Mouse (Mus musculus): ENCODE results near the gene Zfp354a. TPM values are rescaled to one million over a fixed set of nuclear protein-coding genes. Genes with fewer than 3 reads are reported as not detected.
A peak's percentile ranks its signal among the peaks of the same experiment; 100 is the strongest.

The Zfp354a gene
- polyA plus RNA-seq, 1 experiment from 2014 or later, result 7.8 TPM

DNA sequence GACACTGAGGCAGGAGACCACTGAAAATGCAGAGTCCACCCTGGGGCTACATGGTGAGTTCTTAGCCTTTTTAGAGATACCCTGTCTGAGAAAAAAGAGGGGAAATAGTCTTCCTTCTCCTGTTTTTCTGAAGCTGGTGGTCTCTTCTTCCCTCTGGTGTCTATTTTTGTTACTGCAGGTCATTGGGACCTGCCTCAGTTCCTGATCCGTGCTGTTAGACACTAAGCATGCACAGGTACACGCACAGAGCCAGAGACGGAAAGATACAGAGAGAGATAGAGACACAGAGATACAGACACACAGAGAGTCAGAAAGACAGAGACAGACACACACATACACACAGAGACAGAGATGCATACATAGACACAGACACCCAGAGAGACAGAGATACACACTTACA is 5.8 kb upstream of the Zfp354a start:
- WGBS, result 50% methylated on average over 3 of the region's 3 CpGs
- Histone ChIP-seq H3K36me3 (no peaks in the 10 kb centered on the region), H3K4me1 (no peaks in the 10 kb centered on the region), H3K27ac (no peak overlapping the region), H3K27me3 (no peaks in the 10 kb centered on the region), H3K9ac (no peak overlapping the region), H3K4me2 (no peak overlapping the region), H3K4me3 (no peak overlapping the region), H3K9me3 (no peaks in the 10 kb centered on the region)
- no peak for ATAC-seq (ENCODE audit: borderline replicate concordance, extremely low read depth, low FRiP score, low TSS enrichment)

GRCm38 (mm10) chr11:51059640-51060039 is 583 bp downstream of the Zfp354a start:
- peak overlapping the region; percentile 86 for H3K4me2 ChIP-seq
- peak overlapping the region; percentile 74 for H3K4me3 ChIP-seq
- peaks cover 4% of the 10 kb centered on the region; the same call in 1 of the 2 replicates for H3K36me3 ChIP-seq
- H3K4me1 ChIP-seq, result peaks cover 6% of the 10 kb centered on the region; the same call in 1 of the 2 replicates
- no peaks in the 10 kb centered on the region for H3K27me3 ChIP-seq
- H3K27ac ChIP-seq, result peak overlapping the region; percentile 16; the same call in 1 of the 2 replicates
- peak overlapping the region; percentile 64 for H3K9ac ChIP-seq
- no peaks in the 10 kb centered on the region for H3K9me3 ChIP-seq
- WGBS, result 11% methylated on average over 14 of the region's 14 CpGs
- peak; percentile 24 for ATAC-seq (ENCODE audit: borderline replicate concordance, extremely low read depth, low FRiP score, low TSS enrichment)

DNA sequence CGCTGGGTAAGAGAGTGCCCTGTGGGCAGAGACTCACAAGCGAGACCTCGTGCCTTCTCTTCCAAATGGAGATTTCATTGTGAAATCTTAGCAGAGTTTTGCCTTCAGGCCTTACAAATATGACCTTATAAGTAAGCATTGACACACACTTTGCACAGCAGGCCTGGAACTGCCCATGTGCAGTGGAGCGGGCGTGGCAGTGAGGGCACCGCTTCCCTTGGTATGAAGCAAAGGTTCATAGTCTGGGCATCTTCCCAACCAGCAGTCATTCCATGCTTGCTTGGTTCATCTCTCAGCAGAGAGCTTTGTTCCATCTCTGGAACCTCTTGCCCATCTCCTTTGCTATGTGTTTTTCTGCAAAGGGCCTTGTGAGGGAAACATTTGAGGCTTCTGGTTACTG is 1.9 kb downstream of the Zfp354a start:
- Histone ChIP-seq H3K4me3 (no peak overlapping the region), H3K27me3 (no peaks in the 10 kb centered on the region), H3K36me3 (peaks cover 4% of the 10 kb centered on the region; the same call in 1 of the 2 replicates), H3K27ac (no peak overlapping the region), H3K4me1 (peaks cover 6% of the 10 kb centered on the region; the same call in 1 of the 2 replicates), H3K9me3 (no peaks in the 10 kb centered on the region), H3K4me2 (no peak overlapping the region), H3K9ac (no peak overlapping the region)
- 96% methylated on average over 6 of the region's 6 CpGs for WGBS
- no peak for ATAC-seq (ENCODE audit: borderline replicate concordance, extremely low read depth, low FRiP score, low TSS enrichment)

GRCm38 (mm10) chr11:51063276-51063675 is 4.2 kb downstream of the Zfp354a start:
- H3K4me3 ChIP-seq, result no peak overlapping the region
- peaks cover 6% of the 10 kb centered on the region; the same call in 1 of the 2 replicates for H3K4me1 ChIP-seq
- H3K9me3 ChIP-seq, result no peaks in the 10 kb centered on the region
- H3K36me3 ChIP-seq, result peaks cover 7% of the 10 kb centered on the region; the same call in 1 of the 2 replicates
- no peak; the same call in 1 of the 2 replicates for ATAC-seq (ENCODE audit: borderline replicate concordance, extremely low read depth, low FRiP score, low TSS enrichment)
- H3K27ac ChIP-seq, result no peak overlapping the region
- 43% methylated on average over 7 of the region's 7 CpGs for WGBS
- H3K9ac ChIP-seq, result no peak overlapping the region
- no peaks in the 10 kb centered on the region for H3K27me3 ChIP-seq
- no peak overlapping the region for H3K4me2 ChIP-seq

DNA sequence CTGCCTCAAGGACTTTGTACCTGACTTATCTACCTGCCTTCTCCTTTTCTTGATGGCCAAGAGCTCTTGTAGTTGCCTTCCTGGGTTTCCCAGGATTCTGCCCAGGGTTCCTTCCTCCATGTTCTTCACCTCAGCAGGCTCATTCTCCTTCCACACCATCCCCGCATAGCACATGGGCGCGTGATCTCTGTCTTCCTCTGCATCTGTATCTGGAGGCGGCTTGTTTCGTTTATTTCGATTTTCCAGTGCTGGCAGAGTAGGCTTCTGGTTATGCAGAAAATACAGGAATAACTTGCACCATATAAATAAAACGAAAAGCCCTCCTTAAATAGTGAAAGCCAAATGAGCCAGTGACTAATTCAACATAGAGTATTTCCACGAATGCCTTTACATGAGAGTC is 4.8 kb downstream of the Zfp354a start:
- H3K27me3 ChIP-seq, result no peaks in the 10 kb centered on the region
- no peak for ATAC-seq (ENCODE audit: borderline replicate concordance, extremely low read depth, low FRiP score, low TSS enrichment)
- no peak overlapping the region for H3K27ac ChIP-seq
- H3K36me3 ChIP-seq, result peaks cover 13% of the 10 kb centered on the region; the same call in 1 of the 2 replicates
- no peak overlapping the region for H3K4me3 ChIP-seq
- H3K9me3 ChIP-seq, result no peaks in the 10 kb centered on the region
- 95% methylated on average over 8 of the region's 8 CpGs for WGBS
- H3K4me2 ChIP-seq, result no peak overlapping the region
- peaks cover 6% of the 10 kb centered on the region; the same call in 1 of the 2 replicates for H3K4me1 ChIP-seq
- H3K9ac ChIP-seq, result no peak overlapping the region

- 39% methylated on average over 7 of the region's 7 CpGs for WGBS
- H3K9me3 ChIP-seq, result no peaks in the 10 kb centered on the region
These were observed 25.5 kb downstream of the Zfp354a start for GRCm38 (mm10) chr11:51084527-51084926.

GRCm38 (mm10) chr11:51085269-51085668 is 26.2 kb downstream of the Zfp354a start:
- WGBS, result 40% methylated on average over 13 of the region's 13 CpGs

More at GRCm38 (mm10) chr11:51084527-51084926, 25.5 kb downstream of the Zfp354a start:
- Histone ChIP-seq H3K36me3 (no peaks in the 10 kb centered on the region), H3K4me1 (no peaks in the 10 kb centered on the region), H3K9ac (no peak overlapping the region), H3K27ac (no peak overlapping the region), H3K27me3 (no peaks in the 10 kb centered on the region; the same call in 1 of the 2 replicates), H3K4me2 (no peak overlapping the region), H3K4me3 (no peak overlapping the region)
- ATAC-seq (ENCODE audit: borderline replicate concordance, extremely low read depth, low FRiP score, low TSS enrichment), result no peak

GRCm38 (mm10) chr11:51107261-51107660 is 48.2 kb downstream of the Zfp354a start:
- Histone ChIP-seq H3K36me3 (no peaks in the 10 kb centered on the region), H3K27me3 (no peaks in the 10 kb centered on the region), H3K9ac (no peak overlapping the region), H3K4me2 (no peak overlapping the region), H3K4me1 (no peaks in the 10 kb centered on the region), H3K27ac (no peak overlapping the region), H3K4me3 (no peak overlapping the region), H3K9me3 (no peaks in the 10 kb centered on the region)
- WGBS, result 78% methylated on average over 2 of the region's 2 CpGs
- ATAC-seq (ENCODE audit: borderline replicate concordance, extremely low read depth, low FRiP score, low TSS enrichment), result no peak

More at GRCm38 (mm10) chr11:51085269-51085668, 26.2 kb downstream of the Zfp354a start:
- Histone ChIP-seq H3K9me3 (no peaks in the 10 kb centered on the region), H3K9ac (no peak overlapping the region), H3K4me1 (no peaks in the 10 kb centered on the region), H3K36me3 (no peaks in the 10 kb centered on the region), H3K4me2 (no peak overlapping the region), H3K27me3 (no peaks in the 10 kb centered on the region; the same call in 1 of the 2 replicates), H3K27ac (no peak overlapping the region), H3K4me3 (no peak overlapping the region)
- no peak for ATAC-seq (ENCODE audit: borderline replicate concordance, extremely low read depth, low FRiP score, low TSS enrichment)

GRCm38 (mm10) chr11:51110621-51111020 is 51.6 kb downstream of the Zfp354a start:
- no peaks in the 10 kb centered on the region for H3K9me3 ChIP-seq
- H3K27me3 ChIP-seq, result no peaks in the 10 kb centered on the region
- no peaks in the 10 kb centered on the region for H3K4me1 ChIP-seq
- 73% methylated on average over 3 of the region's 3 CpGs for WGBS
- no peaks in the 10 kb centered on the region for H3K36me3 ChIP-seq
- no peak overlapping the region for H3K4me2 ChIP-seq
- no peak overlapping the region for H3K4me3 ChIP-seq
- no peak overlapping the region for H3K9ac ChIP-seq
- no peak overlapping the region for H3K27ac ChIP-seq
- ATAC-seq (ENCODE audit: borderline replicate concordance, extremely low read depth, low FRiP score, low TSS enrichment), result no peak

Other genes starting within 250 kb of the Zfp354a start
- 21.5 and 23.9 TPM in 2 replicates for gene Zfp354c, start 231.5 kb upstream of the Zfp354a start, polyA plus RNA-seq (2015; fragmentation: Nextera tagmentation; extraction: Ambion mirVana)
- gene Zfp879, start 217.7 kb upstream of the Zfp354a start, polyA plus RNA-seq (2015; fragmentation: Nextera tagmentation; extraction: Ambion mirVana), result 0.53 and 0.85 TPM in 2 replicates
- 0.04 TPM in 1 of 2 replicates, not detected in the other for gene Grm6, start 208.6 kb upstream of the Zfp354a start, polyA plus RNA-seq (2015; fragmentation: Nextera tagmentation; extraction: Ambion mirVana)
- 8.1 and 9.2 TPM in 2 replicates for gene Zfp454, start 171.6 kb upstream of the Zfp354a start, polyA plus RNA-seq (2015; fragmentation: Nextera tagmentation; extraction: Ambion mirVana)
- 13.0 and 13.3 TPM in 2 replicates for gene Zfp2, start 143.1 kb upstream of the Zfp354a start, polyA plus RNA-seq (2015; fragmentation: Nextera tagmentation; extraction: Ambion mirVana)
- gene Zfp354b, start 127.6 kb upstream of the Zfp354a start, polyA plus RNA-seq (2015; fragmentation: Nextera tagmentation; extraction: Ambion mirVana), result 1.3 and 1.4 TPM in 2 replicates
- not detected in 2 replicates for gene 4933414I15Rik, start 115.5 kb upstream of the Zfp354a start, polyA plus RNA-seq (2015; fragmentation: Nextera tagmentation; extraction: Ambion mirVana)
- not detected in 2 replicates for gene Prop1, start 105.5 kb upstream of the Zfp354a start, polyA plus RNA-seq (2015; fragmentation: Nextera tagmentation; extraction: Ambion mirVana)
- not detected in 2 replicates for gene Olfr1378, start 92.7 kb upstream of the Zfp354a start, polyA plus RNA-seq (2015; fragmentation: Nextera tagmentation; extraction: Ambion mirVana)
- not detected in 2 replicates for gene Olfr1377, start 77.3 kb upstream of the Zfp354a start, polyA plus RNA-seq (2015; fragmentation: Nextera tagmentation; extraction: Ambion mirVana)
- gene Olfr51, start 55.7 kb upstream of the Zfp354a start, polyA plus RNA-seq (2015; fragmentation: Nextera tagmentation; extraction: Ambion mirVana), result not detected in 2 replicates
- not detected in 2 replicates for gene Olfr54, start 45.0 kb upstream of the Zfp354a start, polyA plus RNA-seq (2015; fragmentation: Nextera tagmentation; extraction: Ambion mirVana)
- not detected in 2 replicates for gene Olfr1375, start 11.1 kb upstream of the Zfp354a start, polyA plus RNA-seq (2015; fragmentation: Nextera tagmentation; extraction: Ambion mirVana)
- not detected in 2 replicates for gene Gm12569, start 161.2 kb downstream of the Zfp354a start, polyA plus RNA-seq (2015; fragmentation: Nextera tagmentation; extraction: Ambion mirVana)
- 96.2 and 108 TPM in 2 replicates for gene Clk4, start 202.5 kb downstream of the Zfp354a start, polyA plus RNA-seq (2015; fragmentation: Nextera tagmentation; extraction: Ambion mirVana)
- gene BC049762, start 203.8 kb downstream of the Zfp354a start, polyA plus RNA-seq (2015; fragmentation: Nextera tagmentation; extraction: Ambion mirVana), result 0.52 TPM in 1 of 2 replicates, not detected in the other
- 24.9 and 25.0 TPM in 2 replicates for gene Col23a1, start 230.7 kb downstream of the Zfp354a start, polyA plus RNA-seq (2015; fragmentation: Nextera tagmentation; extraction: Ambion mirVana)